Mouse (Mus musculus) liver, embryonic 13.5 days (tissue): ENCODE data around the gene Ankrd36. TPM values are rescaled to one million over a fixed set of nuclear protein-coding genes. Genes with fewer than 3 reads are reported as not detected.
A peak's percentile ranks its signal among the peaks of the same experiment; 100 is the strongest.

ENCODE experiments used
- ATAC-seq: fragments of 200-750 bp; cut with Nextera tagmentation; 2 replicates; pipeline ENCODE4 v1.8.0; 2017; ENCODE audit warnings: low read depth, mild to moderate bottlenecking, moderate number of reproducible peaks, moderate library complexity
- DNase-seq: peaks from one replicate; pipeline ENCODE4 v3.0.0; 2022
- H3K27ac ChIP-seq: fragments of 300-500 bp; sonication (generic); 2 replicates; pipeline ENCODE4 v1.5.1; 2015; ENCODE audit warnings: moderate library complexity, mild to moderate bottlenecking, inconsistent platforms
- H3K27me3 ChIP-seq: fragments of 300-500 bp; sonication (generic); 2 replicates; pipeline ENCODE4 v1.6.1; 2015; ENCODE audit warnings: mild to moderate bottlenecking, inconsistent platforms
- H3K36me3 ChIP-seq: fragments of 300-500 bp; sonication (generic); 2 replicates; pipeline ENCODE4 v1.6.1; 2015; ENCODE audit warnings: mild to moderate bottlenecking, inconsistent platforms
- H3K4me1 ChIP-seq: fragments of 300-500 bp; sonication (generic); replicated peaks from 2 replicates; pipeline ENCODE4 v1.6.1; 2015; ENCODE audit warnings: inconsistent platforms
- H3K4me2 ChIP-seq: fragments of 300-500 bp; sonication (generic); 2 replicates; pipeline ENCODE4 v1.6.1; 2015; ENCODE audit warnings: inconsistent platforms, mild to moderate bottlenecking, moderate library complexity
- H3K4me3 ChIP-seq: fragments of 300-500 bp; sonication (generic); replicated peaks from 2 replicates; pipeline ENCODE4 v1.5.1; 2015; ENCODE audit warnings: mild to moderate bottlenecking, inconsistent platforms
- H3K9ac ChIP-seq: fragments of 300-500 bp; sonication (generic); 2 replicates; pipeline ENCODE4 v1.6.1; 2015; ENCODE audit warnings: mild to moderate bottlenecking, inconsistent platforms
- H3K9me3 ChIP-seq: fragments of 300-500 bp; sonication (generic); replicated peaks from 2 replicates; pipeline ENCODE4 v1.6.1; 2016; ENCODE audit warnings: inconsistent platforms
- WGBS: fragments of 180-500 bp; shearing (Covaris S2); methylation state at CpG from one replicate; pipeline ENCODE4 v1.1.7; 2015; ENCODE audit not compliant: insufficient replicate concordance; 5-methylcytosine and 5-hydroxymethylcytosine counted together
- polyA plus RNA-seq: library from polyadenylated mRNA; unstranded; fragments of >200 nt; fragmentation: Nextera tagmentation; extraction: Ambion mirVana; gene quantifications from 2 replicates; pipeline ENCODE4 v1.2.1, GENCODE M21; 2015

Ankrd36 gene
- polyA plus RNA-seq, 1 experiment from 2014 or later, result 1.5 TPM

DNA sequence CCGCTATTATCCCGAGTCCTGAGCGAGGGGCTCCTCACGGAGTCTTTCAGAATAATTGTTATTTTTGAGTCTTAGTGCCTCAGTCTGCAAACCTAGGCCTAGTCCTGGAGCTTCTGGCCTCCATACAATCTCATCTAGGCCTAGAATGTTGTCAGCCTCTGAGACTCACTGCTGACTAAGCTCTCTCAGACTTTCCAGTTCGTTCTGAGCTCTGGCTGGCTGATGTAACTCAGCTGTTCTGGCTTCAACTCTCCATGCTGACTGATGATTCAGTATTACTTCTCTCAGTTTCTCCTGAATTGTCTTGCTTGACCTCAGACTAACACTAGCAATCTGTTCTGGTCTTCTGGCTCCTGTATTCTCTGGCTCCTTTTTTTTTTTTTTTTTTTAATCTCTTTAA lies 18.1 kb upstream of the Ankrd36 start:
- no peak overlapping the region for H3K27ac ChIP-seq
- no peak for DNase-seq
- no peak overlapping the region for H3K4me3 ChIP-seq
- no peaks in the 10 kb centered on the region for H3K4me1 ChIP-seq
- no peak for ATAC-seq
- WGBS, result 81% methylated on average over 5 of the region's 5 CpGs
- peaks cover 3% of the 10 kb centered on the region; the same call in 1 of the 2 replicates for H3K9me3 ChIP-seq
- H3K9ac ChIP-seq, result no peak overlapping the region
- H3K4me2 ChIP-seq, result no peak overlapping the region
- H3K36me3 ChIP-seq, result no peaks in the 10 kb centered on the region
- no peaks in the 10 kb centered on the region for H3K27me3 ChIP-seq

DNA sequence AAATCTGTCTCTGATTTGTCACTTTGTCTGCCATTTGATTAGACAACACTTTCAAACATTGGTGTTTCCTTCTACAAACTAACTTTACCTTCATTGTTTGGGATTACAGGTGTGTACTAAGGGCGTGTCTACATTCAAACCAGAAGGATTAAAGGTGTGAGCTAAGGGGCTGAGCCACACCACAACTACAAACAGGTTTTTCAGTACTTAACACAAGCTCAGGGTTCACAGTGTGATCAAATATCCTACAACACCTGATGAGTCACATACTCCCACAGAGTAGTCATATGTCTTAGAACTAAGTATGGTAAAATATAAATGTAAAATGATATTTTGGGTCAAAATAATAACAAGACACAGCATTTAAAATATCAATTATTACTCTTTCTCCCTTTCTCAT lies 17.6 kb upstream of the Ankrd36 start:
- Histone ChIP-seq H3K9ac (no peak overlapping the region), H3K4me1 (no peaks in the 10 kb centered on the region)

DNA sequence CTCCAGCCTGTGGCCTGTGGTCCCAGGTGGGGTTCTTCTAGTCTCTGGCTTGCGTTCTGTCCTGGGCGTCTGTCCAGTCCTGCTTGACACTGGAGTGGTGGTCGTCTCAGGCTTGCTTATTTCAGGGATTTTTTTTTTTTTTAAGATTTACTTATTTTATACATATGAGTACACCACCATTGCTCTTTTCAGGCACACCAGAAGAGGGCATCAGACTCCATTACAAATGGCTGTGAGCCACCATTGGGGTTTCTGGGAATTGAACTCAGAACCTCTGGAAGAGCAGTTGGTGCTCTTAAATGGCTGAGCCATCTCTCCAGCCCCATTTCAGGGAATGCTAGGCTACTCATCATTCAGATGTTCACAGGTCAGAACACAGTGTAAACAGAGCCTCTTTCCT lies 9.2 kb upstream of the Ankrd36 start:
- H3K9ac ChIP-seq, result no peak overlapping the region
- H3K27ac ChIP-seq, result no peak overlapping the region
- H3K36me3 ChIP-seq, result no peaks in the 10 kb centered on the region
- no peaks in the 10 kb centered on the region for H3K27me3 ChIP-seq
- no peaks in the 10 kb centered on the region for H3K9me3 ChIP-seq
- H3K4me3 ChIP-seq, result no peak overlapping the region
- H3K4me2 ChIP-seq, result no peak overlapping the region
- H3K4me1 ChIP-seq, result peaks cover 17% of the 10 kb centered on the region
- 63% methylated on average over 3 of the region's 3 CpGs for WGBS
- ATAC-seq (no peak), DNase-seq (no peak)

More for the DNA sequence above, 17.6 kb upstream of the Ankrd36 start:
- DNase-seq, result no peak
- Histone ChIP-seq H3K27ac (no peak overlapping the region), H3K9me3 (peaks cover 3% of the 10 kb centered on the region; the same call in 1 of the 2 replicates), H3K36me3 (no peaks in the 10 kb centered on the region), H3K4me3 (no peak overlapping the region), H3K27me3 (no peaks in the 10 kb centered on the region), H3K4me2 (no peak overlapping the region)
- 49% methylated on average over 1 of the region's 1 CpGs for WGBS
- ATAC-seq, result no peak

DNA sequence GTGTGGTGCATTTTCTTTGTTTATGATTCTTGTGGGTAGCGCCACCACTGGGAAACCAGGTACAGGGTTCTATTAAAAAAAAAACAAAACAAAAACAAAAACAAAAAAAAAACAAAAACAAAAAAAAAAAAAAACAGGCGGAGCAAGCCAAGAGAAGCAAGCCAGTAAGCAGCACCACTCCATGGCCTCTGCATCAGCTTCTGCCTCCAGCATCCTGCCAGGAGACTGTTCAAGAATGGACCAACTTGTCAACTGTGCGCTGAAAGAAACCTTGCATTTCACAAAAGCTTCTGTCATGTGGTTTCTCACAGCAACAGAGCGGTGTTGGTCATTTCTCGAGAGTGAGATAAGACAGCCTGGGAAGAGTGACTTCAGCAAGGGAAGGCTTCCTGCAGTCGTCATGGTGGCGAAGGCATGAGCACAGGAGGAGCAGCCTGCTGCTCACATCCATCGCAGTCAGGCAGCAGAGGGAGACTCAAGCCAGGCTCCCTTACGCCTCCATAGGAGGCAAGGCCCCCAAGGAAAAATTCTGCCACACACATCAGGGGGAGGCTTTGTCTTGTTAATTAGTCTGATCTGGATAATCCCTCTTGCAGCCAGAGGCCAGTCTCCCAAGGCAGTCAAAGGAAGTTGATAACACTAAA lies 6.7 kb upstream of the Ankrd36 start:
- ATAC-seq, result 0 out of 2 replicates have a peak, but pooled peaks have one; percentile 19
- no peaks in the 10 kb centered on the region for H3K27me3 ChIP-seq
- WGBS, result 28% methylated on average over 9 of the region's 9 CpGs
- H3K27ac ChIP-seq, result no peak overlapping the region
- H3K36me3 ChIP-seq, result no peaks in the 10 kb centered on the region
- peaks cover 25% of the 10 kb centered on the region for H3K4me1 ChIP-seq
- peak overlapping the region; percentile 5; the same call in 1 of the 2 replicates for H3K4me2 ChIP-seq
- DNase-seq, result no peak
- H3K4me3 ChIP-seq, result no peak overlapping the region
- peaks cover 3% of the 10 kb centered on the region; the same call in 1 of the 2 replicates for H3K9me3 ChIP-seq
- no peak overlapping the region for H3K9ac ChIP-seq

DNA sequence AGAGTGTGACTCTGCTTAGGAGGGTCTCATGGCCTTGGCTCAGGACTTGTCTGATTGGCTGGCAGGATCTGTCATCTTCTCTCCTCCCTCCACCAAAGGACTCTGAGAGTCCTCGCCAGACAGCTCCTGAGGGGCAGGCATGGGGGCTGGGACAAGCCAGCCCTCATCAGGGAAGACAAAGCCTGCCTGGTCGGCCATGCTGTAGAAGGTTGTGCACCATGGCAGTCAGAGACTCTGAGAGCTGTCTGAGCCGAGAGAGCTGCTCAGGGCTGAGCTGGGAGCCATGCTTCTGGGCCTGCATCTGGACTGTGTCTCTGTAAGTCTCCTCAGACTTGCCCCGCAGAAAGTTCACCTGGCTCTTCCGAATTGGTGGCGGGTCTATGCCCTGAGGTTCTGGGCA lies 5.6 kb upstream of the Ankrd36 start:
- WGBS, result 74% methylated on average over 6 of the region's 6 CpGs
- no peaks in the 10 kb centered on the region for H3K27me3 ChIP-seq
- no peak overlapping the region for H3K9ac ChIP-seq
- H3K9me3 ChIP-seq, result peaks cover 5% of the 10 kb centered on the region; the same call in 1 of the 2 replicates
- H3K27ac ChIP-seq, result no peak overlapping the region
- H3K4me1 ChIP-seq, result peaks cover 28% of the 10 kb centered on the region
- no peak overlapping the region for H3K4me2 ChIP-seq
- H3K4me3 ChIP-seq, result no peak overlapping the region
- H3K36me3 ChIP-seq, result no peaks in the 10 kb centered on the region
- DNase-seq (no peak), ATAC-seq (no peak)

DNA sequence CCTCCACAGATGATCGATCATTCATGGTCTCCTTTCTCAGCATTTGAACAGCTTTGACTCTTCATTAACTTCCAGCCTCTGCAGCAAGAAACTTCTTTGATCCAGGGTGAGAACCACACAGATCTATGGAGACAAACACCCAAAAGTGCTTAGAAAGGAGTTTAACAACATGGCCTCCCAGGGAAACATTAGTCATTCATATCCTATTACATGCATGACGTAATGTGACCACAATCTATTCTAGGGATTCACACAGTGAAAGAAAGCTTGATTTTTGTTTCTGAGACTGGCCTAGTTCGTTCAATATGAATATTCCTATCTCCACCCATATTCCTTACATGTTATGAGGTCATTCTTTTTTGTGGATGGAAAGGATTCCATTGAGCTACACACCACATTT lies 3.9 kb upstream of the Ankrd36 start:
- DNase-seq, result no peak
- Histone ChIP-seq H3K27me3 (no peaks in the 10 kb centered on the region), H3K4me2 (no peak overlapping the region), H3K9ac (no peak overlapping the region), H3K36me3 (no peaks in the 10 kb centered on the region), H3K4me3 (no peak overlapping the region), H3K9me3 (peaks cover 5% of the 10 kb centered on the region; the same call in 1 of the 2 replicates), H3K27ac (no peak overlapping the region), H3K4me1 (peaks cover 28% of the 10 kb centered on the region)
- 69% methylated on average over 3 of the region's 3 CpGs for WGBS
- no peak for ATAC-seq

DNA sequence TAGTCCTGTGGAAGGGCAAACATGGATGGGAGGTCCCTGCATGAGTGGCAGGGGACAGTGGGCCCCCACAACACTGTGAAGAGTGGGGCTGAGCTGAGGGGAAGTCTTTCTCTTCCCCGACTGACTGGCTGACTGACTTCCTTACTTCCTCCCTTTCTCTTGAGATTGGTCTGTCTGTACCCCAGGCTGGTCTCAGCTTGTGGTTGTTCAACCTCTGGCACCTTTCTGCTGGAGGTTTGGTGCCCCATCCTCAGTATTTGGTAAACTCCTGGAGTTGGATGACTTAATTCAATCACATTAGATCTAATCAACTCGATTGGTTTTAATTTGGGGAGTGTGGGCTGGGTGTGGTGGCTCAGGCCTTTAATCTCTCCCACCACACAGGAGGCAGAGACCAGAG lies 3.0 kb upstream of the Ankrd36 start:
- Histone ChIP-seq H3K9ac (no peak overlapping the region), H3K27me3 (no peaks in the 10 kb centered on the region), H3K27ac (no peak overlapping the region), H3K9me3 (peaks cover 5% of the 10 kb centered on the region; the same call in 1 of the 2 replicates), H3K4me3 (no peak overlapping the region), H3K4me1 (peaks cover 31% of the 10 kb centered on the region), H3K4me2 (no peak overlapping the region), H3K36me3 (no peaks in the 10 kb centered on the region)
- DNase-seq (no peak), ATAC-seq (no peak)
- 17% methylated on average over 2 of the region's 2 CpGs for WGBS

DNA sequence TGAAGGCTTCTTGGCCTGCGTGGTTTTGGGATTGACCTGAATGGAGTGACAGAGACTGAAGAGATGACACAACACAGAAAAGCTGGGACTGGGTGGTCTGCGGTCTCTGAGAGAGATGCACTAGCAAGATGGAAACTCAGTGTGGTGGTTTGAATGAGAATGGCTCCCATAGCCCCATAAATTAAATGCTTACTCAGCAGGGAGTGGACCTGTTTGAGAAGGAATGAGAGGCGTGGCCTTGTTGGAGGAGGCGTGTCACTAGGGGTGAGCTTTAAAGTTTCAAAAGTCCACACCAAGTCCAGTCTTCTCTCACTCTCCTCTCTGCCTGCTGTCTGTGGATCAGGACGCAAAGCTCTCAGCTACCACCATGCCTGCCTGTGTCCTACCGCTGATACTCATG lies 1.8 kb upstream of the Ankrd36 start:
- Histone ChIP-seq H3K27me3 (no peaks in the 10 kb centered on the region), H3K4me3 (no peak overlapping the region), H3K27ac (no peak overlapping the region), H3K9me3 (peaks cover 5% of the 10 kb centered on the region; the same call in 1 of the 2 replicates), H3K4me2 (no peak overlapping the region), H3K36me3 (no peaks in the 10 kb centered on the region), H3K9ac (no peak overlapping the region), H3K4me1 (peaks cover 35% of the 10 kb centered on the region)
- ATAC-seq (no peak), DNase-seq (no peak)
- 88% methylated on average over 6 of the region's 6 CpGs for WGBS

DNA sequence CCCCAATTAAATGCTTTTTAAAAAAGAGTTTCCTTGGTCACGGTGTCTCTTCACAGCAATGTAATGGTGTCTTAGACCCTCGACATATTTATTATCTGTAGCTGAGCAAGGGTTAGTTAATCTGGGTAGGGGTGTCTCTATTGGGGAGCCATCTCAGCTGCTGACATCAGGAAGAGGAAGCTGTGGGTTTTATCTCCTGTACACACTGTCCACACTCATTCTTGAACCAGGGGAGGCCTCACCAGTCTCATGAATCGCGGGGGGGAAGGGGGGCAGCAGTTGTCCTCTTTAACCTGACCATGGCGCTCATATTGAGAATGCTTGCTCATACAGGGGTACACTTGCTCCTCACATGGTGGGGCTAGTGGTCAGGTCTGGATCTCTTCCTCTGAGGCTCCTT lies 1.4 kb upstream of the Ankrd36 start:
- Histone ChIP-seq H3K27me3 (no peaks in the 10 kb centered on the region), H3K27ac (no peak overlapping the region), H3K4me2 (no peak overlapping the region), H3K4me1 (peaks cover 34% of the 10 kb centered on the region), H3K36me3 (no peaks in the 10 kb centered on the region), H3K9me3 (peaks cover 5% of the 10 kb centered on the region; the same call in 1 of the 2 replicates), H3K4me3 (no peak overlapping the region), H3K9ac (no peak overlapping the region)
- no peak for DNase-seq
- ATAC-seq, result 0 out of 2 replicates have a peak, but pooled peaks have one; percentile 39
- WGBS, result 29% methylated on average over 5 of the region's 5 CpGs

DNA sequence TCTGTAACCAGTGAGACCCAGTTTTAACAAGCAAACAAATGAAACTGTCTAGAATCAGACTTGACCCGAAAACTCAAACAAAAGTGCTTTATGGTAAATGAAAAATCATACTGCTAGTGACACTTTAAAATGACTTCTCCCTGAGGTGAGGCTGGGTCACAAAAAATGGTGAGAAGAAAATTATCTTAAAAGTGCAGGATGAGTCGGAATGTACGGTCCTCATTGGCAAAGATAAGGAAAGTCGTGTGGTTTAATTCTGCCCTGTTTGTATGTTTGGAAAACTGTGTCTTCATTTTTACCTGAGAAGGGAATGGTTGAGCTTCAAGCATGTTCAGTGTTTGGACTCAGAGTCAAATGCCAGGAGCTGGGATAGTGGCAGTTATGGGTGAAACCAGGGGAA lies 2.4 kb downstream of the Ankrd36 start:
- DNase-seq (no peak), ATAC-seq (no peak)
- 48% methylated on average over 4 of the region's 4 CpGs for WGBS
- no peak overlapping the region for H3K4me2 ChIP-seq
- H3K9ac ChIP-seq, result no peak overlapping the region
- no peaks in the 10 kb centered on the region for H3K36me3 ChIP-seq
- H3K27me3 ChIP-seq, result no peaks in the 10 kb centered on the region
- no peak overlapping the region for H3K4me3 ChIP-seq
- H3K4me1 ChIP-seq, result peaks cover 50% of the 10 kb centered on the region
- H3K9me3 ChIP-seq, result peaks cover 5% of the 10 kb centered on the region; the same call in 1 of the 2 replicates
- H3K27ac ChIP-seq, result peak overlapping the region; percentile 56

DNA sequence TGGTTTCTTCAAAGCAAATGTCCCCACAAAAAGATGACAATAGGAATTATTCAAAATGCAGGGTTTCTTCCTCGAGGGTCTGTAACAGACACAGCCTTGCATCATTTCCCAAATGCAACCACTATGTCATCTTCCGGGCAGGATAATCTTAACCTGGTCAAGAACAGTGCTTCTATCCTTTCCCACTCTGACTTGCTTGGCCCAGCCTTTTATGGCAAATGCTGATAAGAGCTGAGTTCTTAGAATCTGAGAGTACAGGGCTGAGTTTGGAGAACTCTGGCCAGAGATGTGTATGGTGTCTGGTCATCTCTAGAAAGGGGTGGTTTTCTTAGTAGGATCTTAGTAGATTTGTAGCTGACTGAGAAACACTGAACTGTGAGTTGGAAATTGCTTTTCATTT lies 4.3 kb downstream of the Ankrd36 start:
- 13% methylated on average over 2 of the region's 2 CpGs for WGBS
- peak overlapping the region; percentile 44 for H3K4me2 ChIP-seq
- peak overlapping the region; percentile 85 for H3K27ac ChIP-seq
- no peaks in the 10 kb centered on the region for H3K9me3 ChIP-seq
- no peaks in the 10 kb centered on the region for H3K36me3 ChIP-seq
- no peak overlapping the region for H3K9ac ChIP-seq
- H3K27me3 ChIP-seq, result no peaks in the 10 kb centered on the region
- peak; percentile 65 for DNase-seq
- peaks cover 43% of the 10 kb centered on the region for H3K4me1 ChIP-seq
- peak overlapping the region; percentile 28 for H3K4me3 ChIP-seq
- peak; percentile 98 for ATAC-seq

DNA sequence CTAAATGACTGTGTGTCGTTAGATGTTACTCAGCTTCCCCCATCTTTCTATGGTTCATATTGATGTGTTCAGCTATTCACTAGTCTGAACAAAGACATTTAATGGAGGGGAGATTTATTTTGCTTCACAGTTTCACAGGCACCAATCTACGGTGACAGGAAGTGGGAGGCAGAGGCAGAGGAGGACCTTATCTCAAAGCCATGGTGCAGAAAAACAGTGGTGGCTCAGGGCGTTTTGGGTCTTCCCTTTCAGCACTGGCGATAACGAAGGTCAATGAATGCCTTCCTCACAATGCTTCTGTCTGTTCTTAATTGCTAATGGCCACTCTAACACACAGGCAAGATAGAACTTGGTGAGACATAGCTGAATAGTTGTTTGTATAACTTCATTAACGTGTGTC lies 5.6 kb downstream of the Ankrd36 start:
- peak; percentile 71 for ATAC-seq

More for the DNA sequence above, 5.6 kb downstream of the Ankrd36 start:
- Histone ChIP-seq H3K27ac (peak overlapping the region; percentile 74), H3K4me2 (peak overlapping the region; percentile 39), H3K4me3 (no peak overlapping the region), H3K9ac (no peak overlapping the region), H3K9me3 (no peaks in the 10 kb centered on the region), H3K36me3 (no peaks in the 10 kb centered on the region), H3K4me1 (peaks cover 43% of the 10 kb centered on the region), H3K27me3 (no peaks in the 10 kb centered on the region)
- 24% methylated on average over 6 of the region's 6 CpGs for WGBS
- DNase-seq, result peak; percentile 34
